Mouse (Mus musculus) hematopoietic stem cell, adult 5-6 weeks (primary cell): ENCODE data around the gene Rtl4. TPM values are rescaled to one million over a fixed set of nuclear protein-coding genes. Genes with fewer than 3 reads are reported as not detected.

Source experiments
- ATAC-seq, 2 experiments: fragments of 125-278 bp in 1 of 2; replicated peaks in 1 of 2; 2 replicates each; pipeline ENCODE4 v1.8.0; 2016 to 2017; ENCODE audit warnings: inconsistent platforms in 2 of 2, mild to moderate bottlenecking in 2 of 2, moderate number of reproducible peaks in 2 of 2, low read depth in 1 of 2, moderate TSS enrichment in 1 of 2; ENCODE audit not compliant: low FRiP score in 2 of 2, poor library complexity in 2 of 2, severe bottlenecking in 2 of 2, insufficient read depth in 1 of 2, low TSS enrichment in 1 of 2
- total RNA-seq: library from RNA; stranded (forward); fragments of 172-1452, 232-1000 nt; gene quantifications from 2 replicates; pipeline ENCODE4 v1.2.3, GENCODE M21; 2017

The Rtl4 gene
- not detected in 2 replicates for total RNA-seq

GRCm38 (mm10) chrX:144688207-144689118 lies at the start of gene Rtl4:
Rtl4 (plus strand) TSS chrX:144688907.
- peak; percentile 63 to 64 for ATAC-seq

GRCm38 (mm10) chrX:144644756-144645155 lies 44.0 kb upstream of the Rtl4 start:
- no peak for ATAC-seq

- no peak for ATAC-seq
Observed at GRCm38 (mm10) chrX:144645394-144645793, 43.3 kb upstream of the Rtl4 start.

- ATAC-seq = no peak
Observed at GRCm38 (mm10) chrX:144652196-144652595, 36.5 kb upstream of the Rtl4 start.

GRCm38 (mm10) chrX:144687742-144688141 lies 965 bp upstream of the Rtl4 start:
- 0 out of 4 replicates have a peak, but pooled peaks have one; percentile 10 to 24 for ATAC-seq

- no peak for ATAC-seq
Observed at GRCm38 (mm10) chrX:144688142-144688206, 733 bp upstream of the Rtl4 start, which contains the start of gene Trpc5. Trpc5 (minus strand) TSS chrX:144688180.

- ATAC-seq = peak; percentile 36 to 76; a peak in 3 of 4 replicates
Observed at GRCm38 (mm10) chrX:144689119-144689858, 582 bp downstream of the Rtl4 start.

- ATAC-seq = peak in 1 of 2 experiments; percentile 52; a peak in 2 of 4 replicates
Observed at GRCm38 (mm10) chrX:144689859-144690181, 1.1 kb downstream of the Rtl4 start.

- peak in 1 of 2 experiments; percentile 56; a peak in 1 of 4 replicates for ATAC-seq
Observed at GRCm38 (mm10) chrX:144716330-144716729, 27.6 kb downstream of the Rtl4 start.

GRCm38 (mm10) chrX:144747528-144748049 lies 58.9 kb downstream of the Rtl4 start:
- no peak for ATAC-seq

GRCm38 (mm10) chrX:144986980-144987379 lies 298.3 kb downstream of the Rtl4 start:
- no peak for ATAC-seq

GRCm38 (mm10) chrX:145065484-145065913 lies 376.8 kb downstream of the Rtl4 start:
- ATAC-seq = no peak

GRCm38 (mm10) chrX:145089802-145090201 lies 401.1 kb downstream of the Rtl4 start:
- peak in 1 of 2 experiments; percentile 22; a peak in 1 of 4 replicates for ATAC-seq

- peak; percentile 42 to 71 for ATAC-seq
Observed at GRCm38 (mm10) chrX:145090360-145090759, 401.7 kb downstream of the Rtl4 start.

- no peak for ATAC-seq
Observed at GRCm38 (mm10) chrX:145090964-145091363, 402.3 kb downstream of the Rtl4 start.
